Mouse (Mus musculus) erythroblast, embryonic 14.5 days (primary cell): Measurements from ENCODE around the gene Zmym6.

Source experiments
- GATA1 ChIP-seq: IDR thresholded peaks from 2 replicates; pipeline ENCODE4 v1.6.1; 2012; ENCODE audit warnings: low read length, inconsistent platforms, mixed read lengths
- TAL1 ChIP-seq: IDR thresholded peaks from 3 replicates; pipeline ENCODE4 v1.6.1; 2012; ENCODE audit warnings: low read length, inconsistent platforms, mixed read lengths

DNA sequence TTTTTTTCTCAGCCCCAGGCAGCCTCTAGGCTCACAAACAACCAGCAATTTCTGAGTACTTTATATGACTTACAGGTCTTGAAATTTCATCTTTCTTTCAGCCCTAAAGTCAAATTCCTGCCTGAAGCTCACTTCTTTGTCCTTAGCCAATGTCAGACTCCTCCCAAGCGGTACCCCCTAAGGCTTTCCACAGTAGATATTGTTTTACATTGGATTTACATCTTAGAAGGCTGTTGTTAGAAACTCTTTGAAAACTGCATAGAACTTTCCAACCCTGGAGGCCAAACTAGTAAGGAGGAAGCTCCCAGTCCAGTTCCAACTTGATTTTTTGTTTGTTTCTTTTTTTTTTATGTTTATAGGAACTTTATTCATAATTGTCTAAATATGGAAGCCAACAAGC lies 13.1 kb upstream of the Zmym6 start:
- TF ChIP-seq TAL1 (no peak), GATA1 (no peak)
